Mouse (Mus musculus): ENCODE data around the gene Rarb.
"Not testable (repeated sequence)": the region's sequence is repeated elsewhere in the genome, so short reads cannot be mapped to it uniquely, and the experiment has no call there.

Rarb gene

DNA sequence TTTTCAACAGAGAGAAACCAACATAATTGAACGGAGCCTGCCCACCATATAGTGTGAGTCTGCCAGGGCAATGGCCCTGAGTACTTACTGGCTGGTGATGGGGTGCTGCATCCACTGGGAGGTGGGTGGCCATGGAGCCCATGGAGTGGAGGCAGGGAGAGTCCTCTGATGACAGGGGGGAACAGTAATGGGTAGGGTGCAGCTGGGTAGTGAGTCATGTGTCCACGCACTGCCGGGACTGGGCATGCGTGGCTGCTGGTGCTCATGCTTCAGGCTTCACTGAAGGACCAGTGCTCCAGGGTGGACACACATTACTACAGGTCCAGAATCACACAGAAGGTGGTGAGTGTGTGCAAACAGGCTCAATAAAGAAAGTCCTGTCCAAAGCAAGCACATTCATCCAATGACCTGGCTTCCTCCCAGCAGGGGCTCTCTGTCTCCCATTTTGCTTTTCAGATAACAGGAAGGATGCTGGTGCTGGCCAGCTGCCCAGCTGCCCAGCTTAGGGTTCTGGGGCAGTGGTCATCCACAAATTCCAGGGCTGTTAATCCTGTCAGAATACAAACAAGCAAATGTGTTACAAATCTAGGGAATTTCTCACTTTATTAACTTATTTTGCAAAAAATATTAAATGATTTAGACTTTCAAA is at the start of gene Rarb:
Gene Rarb, minus strand, starts transcription at position 555 of the 649 bp plus-strand sequence.
- no peak for DNase-seq (ENCODE audit: low read depth, low spot score)

DNA sequence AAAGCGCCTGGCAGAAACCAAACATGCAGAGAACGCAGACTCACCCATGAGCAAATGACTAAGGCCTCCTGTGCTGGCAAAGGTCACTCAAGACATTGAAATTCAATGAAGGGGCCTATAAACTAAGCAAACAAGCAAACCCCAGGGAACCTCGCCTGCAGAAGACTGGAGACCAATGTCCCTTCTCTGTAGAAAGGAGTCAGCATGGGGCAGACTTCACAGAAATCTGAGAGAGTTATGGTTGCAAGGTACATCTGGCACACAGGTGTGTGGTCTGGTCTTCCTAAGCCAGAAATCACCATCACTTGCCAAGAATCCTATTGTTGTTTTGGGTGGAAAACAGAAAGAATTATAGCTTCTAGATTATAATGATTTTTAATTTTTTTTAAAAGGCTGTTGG is 23.1 kb upstream of the Rarb start:
- no peak for DNase-seq (ENCODE audit: low read depth, low spot score)

DNA sequence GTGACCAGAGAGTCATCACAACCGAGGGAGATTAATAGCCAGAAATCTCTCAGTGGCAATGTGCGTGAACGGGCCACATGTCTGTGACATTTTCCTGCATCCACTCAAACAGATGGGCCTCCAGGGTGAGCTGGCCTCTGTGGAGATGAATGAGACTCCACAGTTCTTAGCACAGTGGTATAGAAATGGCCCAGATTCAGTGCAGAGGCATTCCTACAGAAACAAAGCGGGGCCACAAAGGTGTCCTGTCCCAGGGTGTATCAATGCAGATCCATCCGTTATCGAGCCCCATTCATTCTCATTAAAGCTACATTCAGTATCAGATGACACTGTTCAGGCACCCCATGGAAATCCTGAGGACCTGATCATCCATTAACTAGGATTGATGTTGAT is 22.6 kb upstream of the Rarb start:
- DNase-seq (ENCODE audit: low read depth, low spot score) = peak; percentile 14

DNA sequence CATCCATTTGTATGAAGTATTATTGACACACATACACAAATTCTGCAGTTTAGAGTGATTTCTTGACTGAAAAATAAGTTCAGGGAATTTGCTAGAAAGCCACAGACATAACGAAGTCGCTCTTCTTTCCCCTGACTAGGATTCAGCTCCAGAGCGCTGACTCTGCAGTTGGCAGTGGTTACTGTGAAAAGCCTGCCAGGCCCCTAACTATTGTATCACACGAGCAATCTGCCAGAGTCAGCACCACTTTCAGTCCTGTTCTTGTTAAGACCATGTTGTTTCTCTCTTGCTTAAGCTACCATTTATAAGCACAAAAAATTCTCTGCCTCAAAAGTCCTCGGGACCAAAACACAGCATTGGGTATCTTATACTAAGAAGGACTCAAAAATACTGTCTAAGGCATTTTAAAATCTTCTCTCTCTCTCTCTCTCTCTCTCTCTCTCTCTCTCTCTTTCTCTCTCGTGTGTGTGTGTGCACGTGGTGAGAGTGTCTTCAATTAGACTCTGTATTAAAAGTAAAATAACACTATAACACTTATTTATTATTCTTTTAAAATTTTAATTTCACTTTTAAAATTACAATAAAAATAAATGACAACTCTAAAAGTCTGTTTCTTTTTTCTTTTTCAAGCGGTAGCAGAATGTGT is 22.1 kb upstream of the Rarb start:
- DNase-seq (ENCODE audit: low read depth, low spot score) = peak; percentile 68

DNA sequence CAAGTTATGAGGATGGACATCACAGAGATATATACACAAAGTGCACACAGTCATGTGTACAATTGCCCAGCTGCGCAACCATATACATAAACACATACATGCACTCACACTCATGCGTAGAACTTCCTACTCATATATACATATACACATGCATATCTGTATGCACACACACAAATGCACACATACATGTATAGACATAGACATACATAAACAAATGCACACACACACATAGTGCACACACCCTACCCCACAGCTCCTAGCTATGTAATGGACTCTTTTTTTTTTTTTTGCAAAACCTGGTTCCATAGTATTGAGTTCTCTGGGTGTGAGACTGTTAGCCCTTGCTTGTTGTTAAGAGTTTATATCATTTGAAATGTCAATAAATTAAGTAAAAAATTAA is 21.2 kb upstream of the Rarb start:
- DNase-seq (ENCODE audit: low read depth, low spot score) = no peak

DNA sequence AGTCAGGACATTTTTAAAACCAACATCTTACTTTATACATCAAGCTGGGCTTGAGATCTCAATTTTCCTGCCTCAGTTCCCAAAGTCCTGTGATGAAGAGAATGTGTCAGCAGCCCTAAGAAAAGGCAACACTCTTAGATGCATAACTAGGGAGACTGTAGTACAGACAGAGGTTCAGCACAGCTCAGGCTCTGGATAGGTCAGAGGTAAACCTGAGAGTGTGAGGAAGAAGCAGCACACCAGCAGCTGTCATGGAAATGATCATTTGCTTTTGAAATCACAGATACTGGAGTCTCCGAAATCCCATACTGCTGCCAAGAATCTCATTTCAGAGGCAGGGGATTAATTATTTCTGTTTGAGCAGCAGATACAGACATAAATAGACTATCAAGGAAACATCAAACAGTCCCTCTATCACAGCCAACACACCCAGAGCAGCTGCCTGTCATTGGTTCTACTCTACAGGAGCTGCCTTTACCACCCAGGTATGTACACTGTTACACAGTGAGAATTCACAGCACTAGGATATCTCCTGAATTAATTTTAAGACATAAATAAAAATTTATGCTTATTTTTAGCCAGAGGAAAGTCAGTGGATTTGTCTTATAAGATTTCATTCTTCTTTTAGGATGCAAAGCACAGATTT is 3.7 kb downstream of the Rarb start:
- DNase-seq (ENCODE audit: low read depth, low spot score) = no peak

DNA sequence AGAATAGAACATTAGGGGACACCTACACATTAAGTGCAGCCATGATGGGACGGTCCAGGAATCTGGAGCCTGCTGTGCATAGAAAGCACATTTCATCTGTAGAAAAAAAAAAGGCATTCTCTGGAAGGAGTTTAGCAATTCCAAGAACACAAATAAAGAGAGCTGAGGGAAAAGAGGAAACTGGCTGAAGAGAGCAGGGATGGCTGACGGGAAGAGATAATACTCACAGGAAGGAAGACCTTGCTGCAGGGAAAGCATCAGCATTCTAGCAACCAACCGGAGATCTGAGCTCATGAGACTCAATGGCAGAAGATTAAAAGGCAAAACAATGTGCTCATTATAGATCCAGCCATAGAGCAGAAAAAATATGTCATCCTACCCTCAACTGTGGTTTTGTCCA is 12.8 kb downstream of the Rarb start:
- DNase-seq (ENCODE audit: low read depth, low spot score) = no peak

DNA sequence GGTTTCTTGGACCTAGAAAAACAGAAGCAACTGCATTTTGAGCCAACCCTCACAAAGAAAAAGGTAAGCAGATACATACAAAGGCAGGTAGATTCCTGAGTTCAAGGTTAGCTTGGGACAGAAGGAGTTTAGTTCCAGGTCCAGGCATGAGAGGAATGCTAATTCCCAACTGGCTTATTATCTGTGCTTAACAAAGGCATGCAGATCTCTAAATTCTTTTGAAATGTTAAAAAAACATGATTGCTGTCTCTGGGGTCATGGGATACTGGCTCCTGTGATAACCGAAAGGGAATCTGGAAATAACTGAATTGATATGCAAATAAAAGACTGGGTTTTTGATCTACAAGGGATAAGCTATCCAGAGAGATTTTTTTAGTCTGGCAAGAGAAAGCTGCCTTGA is 28.8 kb downstream of the Rarb start:
- no peak for DNase-seq (ENCODE audit: low read depth, low spot score)

DNA sequence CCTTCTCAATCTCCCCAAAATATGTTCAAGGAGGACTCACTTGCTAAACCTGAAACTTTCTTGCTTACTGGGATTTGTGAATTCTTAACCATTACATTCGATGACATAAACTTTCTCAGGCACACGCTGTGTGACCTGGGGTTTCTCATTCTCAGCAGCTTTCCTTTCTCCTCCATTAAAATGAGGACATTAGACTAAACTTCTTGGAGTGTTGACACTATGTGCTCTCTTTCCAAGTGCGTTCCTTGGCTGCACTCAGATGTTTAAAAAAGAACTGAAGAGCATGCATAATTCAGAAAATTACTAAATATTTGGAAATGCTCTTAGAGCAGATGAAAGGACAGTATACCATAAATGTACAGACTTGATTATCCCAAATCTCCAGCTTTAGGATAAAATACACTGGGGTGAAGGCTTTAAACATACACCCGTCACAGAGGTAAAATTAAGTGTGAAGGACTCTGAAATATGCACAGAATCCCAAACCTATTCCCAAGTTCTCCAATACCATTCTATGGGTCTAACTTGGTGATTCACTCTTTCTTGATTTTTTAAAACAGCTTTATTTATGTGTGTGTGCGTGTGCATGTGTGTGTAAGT is 36.9 kb downstream of the Rarb start:
- DNase-seq (ENCODE audit: low read depth, low spot score) = no peak

DNA sequence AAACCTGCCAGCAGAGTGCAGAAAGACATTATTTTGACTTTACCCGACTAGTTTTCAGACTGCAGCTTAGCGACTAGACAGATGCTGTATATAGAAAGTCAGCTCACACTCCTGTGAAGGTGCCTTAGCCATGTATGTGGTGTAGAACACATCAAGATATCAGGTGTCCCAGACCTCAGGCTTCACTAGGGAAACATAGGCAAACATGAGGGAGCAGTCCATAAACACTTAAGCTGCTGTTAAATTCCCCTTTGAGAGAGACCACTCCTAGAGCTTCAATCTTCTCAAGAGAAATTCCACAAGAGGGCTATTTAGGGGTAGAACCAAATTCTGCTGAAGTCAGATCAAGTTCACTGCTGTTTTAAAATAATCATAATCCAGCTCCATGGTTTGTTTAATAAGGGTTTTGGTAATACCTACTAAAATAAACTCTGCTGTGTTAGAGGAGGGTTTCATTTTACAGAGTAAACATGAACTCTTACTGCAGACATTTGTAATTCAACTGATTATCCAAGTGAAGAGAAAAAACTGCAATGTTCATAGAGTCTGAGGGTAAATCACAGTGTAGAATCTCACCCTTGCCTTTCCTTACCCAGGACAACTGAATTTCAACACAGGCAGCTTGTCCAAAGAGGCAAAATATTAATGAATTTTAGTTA is 42.1 kb downstream of the Rarb start:
- no peak for DNase-seq (ENCODE audit: low read depth, low spot score)

DNA sequence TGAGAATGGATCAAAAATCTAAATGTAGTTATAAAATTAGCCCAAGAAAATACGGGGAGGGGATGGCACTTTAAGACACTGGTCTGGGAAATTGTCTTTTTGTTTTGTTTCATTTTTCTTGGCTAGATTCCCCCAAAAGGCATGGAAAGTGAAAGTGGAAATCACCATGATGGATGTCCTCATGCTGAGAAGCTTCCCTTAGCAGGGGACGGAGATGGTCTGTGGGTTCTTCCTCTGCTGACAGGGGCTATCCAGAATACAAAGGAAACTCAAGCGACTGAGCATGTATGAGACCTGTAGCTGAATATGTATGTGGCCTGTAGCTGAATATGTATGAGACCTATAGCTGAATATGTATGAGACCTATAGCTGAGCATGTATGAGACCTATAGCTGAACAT is 46.0 kb downstream of the Rarb start:
- DNase-seq (ENCODE audit: low read depth, low spot score) = no peak

DNA sequence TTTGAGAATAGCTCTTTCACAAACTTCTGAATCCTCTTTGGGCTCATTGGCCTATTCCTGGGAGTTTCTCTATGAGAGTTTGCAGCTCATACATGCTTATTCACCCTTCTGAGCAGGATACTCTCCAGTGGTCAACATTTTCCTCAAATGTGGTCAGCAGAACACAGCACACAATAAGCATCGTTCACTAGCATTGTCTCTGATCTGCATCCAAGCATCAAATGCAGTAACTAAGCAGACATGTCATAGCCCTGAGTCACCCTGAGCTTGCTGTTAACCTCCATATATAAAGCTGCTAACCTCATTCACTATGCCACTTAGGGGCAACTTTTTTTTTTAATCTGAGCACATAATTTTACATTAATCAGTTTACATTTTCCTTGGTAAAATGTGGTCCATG is 53.1 kb downstream of the Rarb start:
- no peak for DNase-seq (ENCODE audit: low read depth, low spot score)

DNA sequence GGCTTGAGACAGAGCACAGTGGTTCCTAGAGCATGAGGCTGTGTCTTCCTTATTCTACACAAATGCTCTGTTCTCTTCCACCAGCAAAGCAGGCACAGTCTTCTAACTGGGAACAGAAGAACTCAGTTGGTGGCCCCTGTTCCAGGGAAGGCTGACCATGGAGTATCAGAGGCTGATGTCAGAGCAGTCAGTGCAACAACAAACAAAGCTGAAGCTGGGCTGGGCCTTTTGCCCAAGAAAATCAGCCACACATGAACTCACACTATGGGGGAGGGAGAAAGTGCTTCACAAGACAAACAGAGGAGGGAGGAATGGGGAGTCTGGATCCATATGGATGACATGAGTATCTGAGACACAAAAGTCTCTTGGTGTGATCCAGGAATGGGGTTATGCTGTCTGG is 56.2 kb downstream of the Rarb start:
- DNase-seq (ENCODE audit: low read depth, low spot score) = no peak

DNA sequence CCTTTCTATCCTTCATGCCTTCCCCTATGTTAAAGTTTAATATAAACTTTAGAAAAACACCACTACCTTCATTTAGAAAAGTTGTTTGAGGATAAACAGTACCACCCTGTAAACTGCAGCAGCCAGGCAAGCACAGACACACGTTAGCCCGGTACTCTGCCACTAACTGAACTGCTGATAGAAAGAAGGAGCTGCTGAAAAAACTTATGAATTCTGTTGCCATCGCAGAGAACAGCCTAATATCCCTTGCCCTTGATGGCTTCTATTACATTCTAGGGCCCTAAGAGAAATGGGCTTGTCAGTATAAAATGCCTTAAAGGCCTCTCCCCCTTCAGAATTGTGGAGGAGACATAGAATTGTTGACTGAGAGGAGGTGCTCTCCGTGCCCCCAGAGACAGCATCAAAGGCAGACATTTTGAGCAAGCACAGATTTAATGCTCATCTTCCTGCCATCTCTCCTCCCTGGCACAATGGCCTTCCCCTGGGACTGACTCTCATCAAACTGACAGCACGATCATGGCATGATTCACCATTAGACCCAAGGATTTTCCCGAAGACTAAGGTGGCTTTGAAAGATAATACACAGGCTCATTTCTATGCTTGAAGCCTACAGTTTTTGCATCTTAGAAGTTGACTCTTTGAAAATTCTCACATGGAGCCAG is 60.1 kb downstream of the Rarb start:
- no peak for DNase-seq (ENCODE audit: low read depth, low spot score)

DNA sequence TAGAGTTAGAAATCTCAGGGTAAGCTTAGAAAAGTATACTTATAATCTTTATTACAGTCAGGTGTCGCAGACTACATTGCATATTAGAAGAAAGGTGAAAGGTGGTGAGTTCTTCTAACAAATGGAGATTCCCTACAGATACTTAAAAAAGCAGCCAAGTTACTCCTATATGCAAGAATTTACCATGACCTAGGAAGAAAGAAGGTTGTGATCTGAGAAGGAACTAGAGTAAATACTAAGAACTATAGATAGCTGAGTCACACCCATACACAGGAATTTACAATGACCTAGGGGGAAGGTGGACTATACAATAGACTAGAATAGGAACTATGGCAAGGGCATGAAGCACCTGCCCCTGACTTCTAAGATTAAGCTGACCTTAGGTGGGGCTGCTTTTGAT is 63.4 kb downstream of the Rarb start:
- DNase-seq (ENCODE audit: low read depth, low spot score) = not testable (repeated sequence)

DNA sequence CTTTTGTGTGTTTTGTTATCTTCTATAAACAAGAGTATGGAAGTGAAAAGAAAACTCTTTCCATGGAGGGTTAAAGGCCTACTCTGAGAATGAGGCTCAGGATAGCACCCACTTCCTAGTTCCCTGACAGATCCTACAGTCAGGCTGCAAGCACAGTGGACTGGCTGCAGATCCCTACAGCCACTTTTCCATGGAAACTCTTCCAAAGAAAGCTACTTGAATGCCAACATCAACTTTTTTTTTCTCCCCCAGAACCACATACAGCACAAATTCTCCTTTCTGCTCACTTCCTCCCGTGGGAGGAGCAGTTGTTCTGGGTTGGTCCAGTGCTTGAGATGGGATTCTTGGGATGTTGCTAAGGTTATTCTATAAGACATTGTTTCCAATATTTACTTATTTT is 66.3 kb downstream of the Rarb start:
- no peak for DNase-seq (ENCODE audit: low read depth, low spot score)

DNA sequence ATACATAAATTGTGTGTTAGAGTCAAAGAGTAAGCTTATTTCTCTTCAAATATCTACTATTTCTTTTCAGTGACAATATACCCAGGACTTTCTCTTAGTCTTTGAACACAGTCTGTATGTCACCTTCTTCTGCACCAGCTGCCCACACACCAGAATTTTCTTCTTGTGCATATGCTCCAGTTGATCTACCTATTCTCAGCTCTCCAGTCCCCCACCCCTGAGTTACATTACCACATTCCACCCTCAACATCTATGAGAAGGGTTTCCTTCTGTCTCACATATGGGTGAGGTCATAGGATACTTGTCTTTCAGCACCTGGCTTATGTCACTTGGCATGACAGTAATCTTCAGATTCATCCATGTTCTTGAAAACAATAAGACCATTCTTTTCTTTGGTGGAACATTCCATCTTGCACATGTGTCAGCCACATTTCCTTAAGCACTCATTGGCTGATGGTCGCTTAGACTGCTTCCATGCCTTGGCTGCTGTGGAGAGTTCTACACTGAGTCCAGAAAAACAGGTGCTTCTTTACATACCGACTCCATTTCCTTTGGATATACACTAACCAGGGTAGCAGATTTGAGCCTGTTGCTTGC is 71.9 kb downstream of the Rarb start:
- peak; percentile 70 for DNase-seq (ENCODE audit: low read depth, low spot score)

DNA sequence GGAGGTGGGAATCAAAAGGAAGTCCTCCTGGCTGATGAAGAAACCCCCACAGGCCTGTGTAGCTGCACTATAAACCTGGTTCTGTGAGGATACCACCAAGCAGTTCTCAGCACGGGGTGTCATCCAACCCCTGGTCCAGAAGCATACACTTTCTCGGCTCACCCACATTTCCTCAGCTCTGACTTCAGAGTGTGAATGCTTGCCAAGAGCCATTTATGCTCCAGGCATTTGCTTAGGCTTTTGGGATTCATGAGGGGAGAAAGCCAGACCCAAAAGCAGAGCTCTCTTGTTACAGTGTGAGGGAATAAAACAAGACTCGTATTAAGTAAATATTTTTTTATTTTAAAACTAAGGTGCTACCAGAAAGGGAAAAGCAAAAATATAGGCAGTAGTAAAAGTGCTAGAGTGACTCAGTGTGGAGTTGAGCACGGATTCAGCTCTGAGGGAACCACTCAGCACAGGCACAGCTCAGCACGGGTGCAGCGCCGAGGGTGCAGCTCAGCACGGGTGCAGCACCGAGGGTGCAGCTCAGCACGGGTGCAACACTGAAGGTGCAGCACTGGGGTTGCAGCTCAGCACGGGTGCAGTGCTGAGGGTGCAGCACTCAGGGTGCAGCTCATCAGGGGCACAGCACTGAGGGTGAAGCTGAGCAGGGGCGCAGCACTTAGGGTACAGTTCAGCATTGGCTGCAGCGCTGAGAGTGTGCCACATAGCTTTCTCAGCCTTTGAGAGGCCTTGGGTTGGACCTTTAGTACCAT is 77.8 kb downstream of the Rarb start:
- DNase-seq (ENCODE audit: low read depth, low spot score) = peak; percentile 85

DNA sequence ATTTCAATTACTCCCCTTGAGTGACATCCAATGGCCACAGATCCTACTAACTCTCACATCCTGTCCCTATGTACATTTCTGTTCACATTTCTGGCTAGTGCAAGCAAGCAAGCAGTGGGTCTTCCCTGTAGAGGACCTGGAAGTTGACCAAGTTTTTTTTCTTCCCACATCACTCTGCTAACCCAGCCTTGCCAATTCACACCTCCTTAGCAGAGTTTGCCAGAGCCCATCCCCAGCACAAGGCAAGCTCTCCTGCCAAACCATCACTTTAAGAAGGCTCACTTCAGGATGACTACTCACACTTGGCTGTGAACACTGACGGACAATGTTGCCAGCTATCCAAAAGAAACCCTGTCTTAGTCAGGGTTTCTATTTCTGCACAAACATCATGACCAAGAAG is 80.4 kb downstream of the Rarb start:
- DNase-seq (ENCODE audit: low read depth, low spot score) = peak; percentile 88

DNA sequence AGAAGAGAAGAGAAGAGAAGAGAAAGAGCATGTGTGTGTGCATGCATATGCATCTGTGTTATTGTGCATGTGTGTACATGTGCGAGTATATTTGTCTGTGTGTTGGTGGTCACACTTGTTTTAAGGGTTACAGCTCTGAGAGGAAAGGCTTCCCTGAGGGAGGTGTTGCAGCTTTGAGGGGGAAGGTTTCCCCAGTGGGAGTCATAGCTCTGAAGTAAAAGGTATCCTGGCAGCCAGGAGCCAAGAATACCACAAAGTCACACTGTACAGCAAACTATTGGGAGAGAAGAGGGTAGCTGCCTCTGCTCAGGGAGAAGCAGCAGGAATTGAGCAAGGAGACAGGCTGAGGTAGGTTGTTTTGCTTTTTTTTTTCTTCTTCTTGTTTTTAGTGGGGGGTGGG is 81.2 kb downstream of the Rarb start:
- peak; percentile 62 for DNase-seq (ENCODE audit: low read depth, low spot score)

Measured in brain, adult 2 months (tissue).